Mouse (Mus musculus) ES-Bruce4 (cell line): ENCODE results near the gene Mrps35.

ENCODE experiments used
- CTCF ChIP-seq: IDR thresholded peaks from one replicate; pipeline ENCODE4 v1.8.1; 2011; ENCODE audit warnings: low read depth, low read length
- EP300 ChIP-seq: IDR thresholded peaks from 2 replicates; pipeline ENCODE4 v1.6.1; 2011; ENCODE audit warnings: low read depth, low read length; ENCODE audit not compliant: insufficient read depth
- POLR2A ChIP-seq: IDR thresholded peaks from one replicate; pipeline ENCODE4 v1.8.1; 2011; ENCODE audit warnings: low read length; ENCODE audit not compliant: insufficient read depth

GRCm38 (mm10) chr6:147062034-147062433 lies 19.5 kb downstream of the Mrps35 start:
- no peak for TF ChIP-seq CTCF
- TF ChIP-seq POLR2A = no peak
- no peak for TF ChIP-seq EP300
